Mouse (Mus musculus) intestine, embryonic 15.5 days (tissue): Measurements from ENCODE around the gene Egr2. TPM values are rescaled to one million over a fixed set of nuclear protein-coding genes. Genes with fewer than 3 reads are reported as not detected.

Experiments
- ATAC-seq: fragments of 200-750 bp; cut with Nextera tagmentation; 2 replicates; pipeline ENCODE4 v1.8.0; 2017; ENCODE audit warnings: moderate TSS enrichment, moderate library complexity
- H3K27ac ChIP-seq: fragments of 300-500 bp; sonication (generic); 2 replicates; pipeline ENCODE4 v1.5.1; 2015; ENCODE audit warnings: mild to moderate bottlenecking, inconsistent platforms
- H3K27me3 ChIP-seq: fragments of 300-500 bp; sonication (generic); replicated peaks from 2 replicates; pipeline ENCODE4 v1.6.1; 2015; ENCODE audit warnings: inconsistent platforms
- H3K36me3 ChIP-seq: fragments of 300-500 bp; sonication (generic); 2 replicates; pipeline ENCODE4 v1.6.1; 2015; ENCODE audit warnings: inconsistent platforms
- H3K4me1 ChIP-seq: fragments of 300-500 bp; sonication (generic); replicated peaks from 2 replicates; pipeline ENCODE4 v1.6.1; 2015; ENCODE audit warnings: inconsistent platforms
- H3K4me2 ChIP-seq: fragments of 300-500 bp; sonication (generic); replicated peaks from 2 replicates; pipeline ENCODE4 v1.6.1; 2015; ENCODE audit warnings: mild to moderate bottlenecking, inconsistent platforms
- H3K4me3 ChIP-seq: fragments of 300-500 bp; sonication (generic); replicated peaks from 2 replicates; pipeline ENCODE4 v1.5.1; 2015; ENCODE audit warnings: inconsistent platforms
- H3K9ac ChIP-seq: fragments of 300-500 bp; sonication (generic); 2 replicates; pipeline ENCODE4 v1.6.1; 2015; ENCODE audit warnings: inconsistent platforms
- H3K9me3 ChIP-seq: fragments of 300-500 bp; sonication (generic); 2 replicates; pipeline ENCODE4 v1.6.1; 2016; ENCODE audit warnings: inconsistent platforms
- WGBS: fragments of 180-500 bp; shearing (Covaris S2); methylation state at CpG from one replicate; pipeline ENCODE4 v1.1.7; 2015; 5-methylcytosine and 5-hydroxymethylcytosine counted together
- polyA plus RNA-seq: library from polyadenylated mRNA; unstranded; fragments of >200 nt; fragmentation: Nextera tagmentation; extraction: Ambion mirVana; gene quantifications from 2 replicates; pipeline ENCODE4 v1.2.1, GENCODE M21; 2015

Gene Egr2
- polyA plus RNA-seq: 0.26 and 0.33 TPM in 2 replicates

DNA sequence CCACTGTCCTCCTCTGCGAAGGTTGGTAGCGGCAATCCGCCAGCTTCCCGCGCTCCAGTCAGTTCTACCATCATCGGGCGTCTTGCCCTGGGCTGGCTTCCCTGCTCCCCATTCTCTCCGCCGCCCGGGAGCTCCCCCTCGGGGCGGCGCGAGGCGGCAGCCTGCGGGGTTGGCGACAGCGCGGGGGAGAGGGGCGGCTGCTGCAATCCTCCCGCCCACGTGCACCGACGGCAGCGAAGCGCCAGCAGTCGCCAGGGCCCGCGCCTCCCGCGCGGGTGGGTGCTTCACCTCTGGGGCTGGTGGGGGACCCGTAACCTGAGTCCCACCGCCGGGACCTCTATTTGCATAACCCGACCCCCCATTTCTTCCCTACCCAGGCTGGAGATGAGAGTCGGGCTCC, at the start of gene Egr2:
Gene Egr2, plus strand, starts transcription at position 220 of the 400 bp plus-strand sequence.
- peaks cover 53% of the 10 kb centered on the region for H3K27me3 ChIP-seq
- H3K36me3 ChIP-seq: no peaks in the 10 kb centered on the region
- 1% methylated on average over 37 of the region's 37 CpGs for WGBS
- H3K9me3 ChIP-seq: no peaks in the 10 kb centered on the region
- H3K4me1 ChIP-seq: peaks cover 30% of the 10 kb centered on the region
- H3K9ac ChIP-seq: peak within 1 kb of the TSS; percentile 31
- no peak within 1 kb of the TSS for H3K27ac ChIP-seq
- H3K4me2 ChIP-seq: peak within 1 kb of the TSS; percentile 98
- ATAC-seq: no peak
- peak within 1 kb of the TSS; percentile 67 for H3K4me3 ChIP-seq

GRCm38 (mm10) chr10:67487496-67487895, 47.8 kb upstream of the Egr2 start:
- H3K36me3 ChIP-seq: no peaks in the 10 kb centered on the region
- no peak overlapping the region for H3K4me3 ChIP-seq
- H3K27me3 ChIP-seq: no peaks in the 10 kb centered on the region
- WGBS: 89% methylated on average over 7 of the region's 7 CpGs
- no peaks in the 10 kb centered on the region for H3K9me3 ChIP-seq
- H3K4me1 ChIP-seq: no peaks in the 10 kb centered on the region
- ATAC-seq: no peak
- no peak overlapping the region for H3K27ac ChIP-seq
- no peak overlapping the region for H3K4me2 ChIP-seq
- H3K9ac ChIP-seq: no peak overlapping the region

DNA sequence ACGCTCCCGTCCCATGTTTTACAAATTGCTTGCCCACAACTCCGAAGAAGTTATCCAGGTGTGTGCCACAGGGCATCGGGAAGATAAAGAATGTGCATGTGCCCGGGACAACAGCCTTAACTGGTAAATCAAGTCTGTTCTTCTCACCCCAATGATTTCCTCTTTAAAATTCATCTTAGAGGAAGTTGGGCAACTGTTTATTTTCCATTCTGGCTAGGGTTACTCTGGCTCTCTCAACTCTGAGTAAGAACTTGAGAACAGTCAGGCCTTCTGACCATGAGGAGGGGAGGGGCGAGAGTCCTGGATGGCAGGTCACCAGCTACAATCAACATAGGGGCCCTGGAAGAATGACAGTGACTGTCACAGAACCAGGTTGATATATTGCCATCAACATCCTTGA, 45.4 kb upstream of the Egr2 start:
- WGBS: 77% methylated on average over 6 of the region's 6 CpGs
- no peaks in the 10 kb centered on the region for H3K27me3 ChIP-seq
- no peaks in the 10 kb centered on the region for H3K4me1 ChIP-seq
- H3K4me3 ChIP-seq: no peak overlapping the region
- no peaks in the 10 kb centered on the region for H3K9me3 ChIP-seq
- no peak for ATAC-seq
- H3K36me3 ChIP-seq: no peaks in the 10 kb centered on the region
- H3K27ac ChIP-seq: no peak overlapping the region
- no peak overlapping the region for H3K9ac ChIP-seq
- H3K4me2 ChIP-seq: no peak overlapping the region

GRCm38 (mm10) chr10:67490632-67491031, 44.6 kb upstream of the Egr2 start:
- 78% methylated on average over 5 of the region's 5 CpGs for WGBS
- H3K9ac ChIP-seq: no peak overlapping the region
- H3K9me3 ChIP-seq: no peaks in the 10 kb centered on the region
- no peaks in the 10 kb centered on the region for H3K4me1 ChIP-seq
- H3K27me3 ChIP-seq: no peaks in the 10 kb centered on the region
- H3K4me3 ChIP-seq: no peak overlapping the region
- H3K4me2 ChIP-seq: no peak overlapping the region
- no peaks in the 10 kb centered on the region for H3K36me3 ChIP-seq
- no peak overlapping the region for H3K27ac ChIP-seq
- no peak for ATAC-seq

DNA sequence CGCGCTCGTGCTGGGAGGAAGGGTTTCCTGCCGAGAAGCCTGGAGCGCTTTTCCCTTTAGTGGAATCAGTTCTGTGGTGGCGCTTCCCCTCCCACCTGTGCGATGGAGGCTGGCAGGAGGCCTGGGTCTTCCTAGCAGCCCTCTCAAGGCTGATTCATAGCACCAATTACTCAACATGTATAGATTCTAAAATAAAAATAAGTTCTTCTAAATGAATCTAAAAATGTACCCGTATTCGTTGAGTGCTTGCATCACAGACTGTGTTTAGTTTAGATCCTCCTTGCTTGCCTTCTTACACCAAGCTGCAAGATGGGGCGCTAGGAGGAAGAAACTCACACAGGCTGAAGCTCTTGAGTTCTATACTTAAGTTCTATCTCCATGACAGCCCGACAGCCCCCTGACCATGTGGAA, 43.1 kb upstream of the Egr2 start:
- H3K27me3 ChIP-seq: no peaks in the 10 kb centered on the region
- H3K4me2 ChIP-seq: no peak overlapping the region
- WGBS: 79% methylated on average over 11 of the region's 11 CpGs
- no peak overlapping the region for H3K27ac ChIP-seq
- ATAC-seq: no peak
- no peaks in the 10 kb centered on the region for H3K4me1 ChIP-seq
- no peak overlapping the region for H3K9ac ChIP-seq
- no peaks in the 10 kb centered on the region for H3K9me3 ChIP-seq
- no peaks in the 10 kb centered on the region for H3K36me3 ChIP-seq
- H3K4me3 ChIP-seq: no peak overlapping the region

DNA sequence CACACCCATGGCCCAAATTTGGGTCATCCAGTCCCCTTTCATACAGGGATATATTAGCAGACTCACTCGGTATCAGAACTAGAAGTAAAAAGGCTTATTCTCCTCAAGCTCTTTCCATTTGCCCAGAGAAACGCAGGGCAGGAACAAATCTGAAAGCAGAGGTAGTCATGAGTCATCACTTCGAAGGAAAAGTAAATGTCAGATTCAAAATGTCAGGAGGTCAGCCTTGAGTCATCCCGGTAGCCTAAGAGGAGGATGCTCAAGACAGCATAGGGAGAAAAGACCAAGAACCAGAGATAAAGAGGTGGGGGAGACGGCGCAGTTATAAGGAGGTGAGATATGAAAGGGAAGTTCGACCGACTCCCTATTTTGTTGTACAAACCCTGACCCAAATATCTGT, 41.7 kb upstream of the Egr2 start:
- no peaks in the 10 kb centered on the region for H3K4me1 ChIP-seq
- 79% methylated on average over 8 of the region's 8 CpGs for WGBS
- ATAC-seq: no peak
- H3K27ac ChIP-seq: no peak overlapping the region
- no peak overlapping the region for H3K9ac ChIP-seq
- H3K4me3 ChIP-seq: no peak overlapping the region
- no peaks in the 10 kb centered on the region for H3K36me3 ChIP-seq
- H3K4me2 ChIP-seq: no peak overlapping the region
- H3K27me3 ChIP-seq: no peaks in the 10 kb centered on the region
- no peaks in the 10 kb centered on the region for H3K9me3 ChIP-seq

DNA sequence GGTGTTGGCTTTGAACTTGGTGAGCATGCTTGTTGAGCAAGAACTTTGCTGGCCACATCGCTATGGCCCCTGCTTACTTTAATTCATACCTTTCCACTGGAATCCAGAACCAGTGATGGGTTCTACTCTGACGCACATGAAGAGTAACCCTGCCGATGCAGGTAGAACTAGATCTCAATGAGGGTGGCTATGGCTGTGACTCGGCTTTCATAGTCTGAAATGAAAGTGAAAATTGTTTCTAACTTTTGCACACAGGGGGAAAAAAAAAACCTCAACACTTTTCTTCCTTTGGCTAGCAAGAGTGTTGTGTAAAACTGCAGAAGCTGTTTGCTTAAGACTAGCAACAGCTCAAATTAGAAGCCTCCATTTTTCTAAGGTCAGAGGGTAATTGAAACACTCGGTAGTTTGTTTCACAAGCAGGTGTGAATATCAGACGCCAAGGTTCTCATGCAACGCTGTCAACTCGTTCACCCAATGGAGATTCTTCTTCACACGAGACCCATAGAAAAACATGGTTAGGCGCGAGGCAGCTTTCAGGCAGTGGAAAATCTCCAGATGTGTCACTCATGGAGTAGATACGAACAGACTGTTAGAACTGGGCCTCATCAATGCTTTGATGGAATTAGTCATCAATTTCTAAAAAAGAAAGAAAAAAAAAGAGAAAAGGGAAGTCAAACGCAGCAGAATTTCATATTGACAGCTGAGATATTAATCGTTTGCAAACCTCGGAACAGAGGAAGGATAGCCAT, 38.0 kb upstream of the Egr2 start:
- H3K36me3 ChIP-seq: no peaks in the 10 kb centered on the region
- no peak overlapping the region for H3K4me2 ChIP-seq
- 89% methylated on average over 15 of the region's 15 CpGs for WGBS
- H3K27ac ChIP-seq: no peak overlapping the region
- no peak for ATAC-seq
- H3K9me3 ChIP-seq: no peaks in the 10 kb centered on the region
- no peaks in the 10 kb centered on the region for H3K4me1 ChIP-seq
- H3K9ac ChIP-seq: no peak overlapping the region
- H3K4me3 ChIP-seq: no peak overlapping the region
- H3K27me3 ChIP-seq: no peaks in the 10 kb centered on the region

DNA sequence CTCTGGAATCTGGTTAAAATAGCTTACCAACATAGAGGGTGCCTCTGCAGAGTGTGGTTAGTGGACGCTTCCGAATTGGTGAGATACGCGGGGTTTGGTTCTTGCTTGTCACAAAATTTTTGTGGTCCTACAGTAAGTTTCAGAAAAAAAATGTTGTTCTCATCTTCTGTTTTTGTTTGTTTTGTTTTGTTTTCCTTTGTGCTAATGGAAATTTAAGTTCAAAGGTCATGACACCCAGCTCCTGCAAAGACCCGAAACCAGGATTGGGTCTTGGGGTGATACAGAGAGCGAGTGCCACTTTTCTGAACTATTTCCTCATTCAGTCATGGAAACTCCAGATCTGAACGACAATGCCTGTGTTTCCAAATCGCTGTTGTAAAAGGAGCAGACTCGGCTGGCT, 37.3 kb upstream of the Egr2 start:
- Histone ChIP-seq H3K27ac (no peak overlapping the region), H3K9ac (no peak overlapping the region), H3K4me1 (no peaks in the 10 kb centered on the region), H3K9me3 (no peaks in the 10 kb centered on the region), H3K4me2 (no peak overlapping the region), H3K27me3 (no peaks in the 10 kb centered on the region), H3K4me3 (no peak overlapping the region), H3K36me3 (no peaks in the 10 kb centered on the region)
- ATAC-seq: no peak
- 88% methylated on average over 9 of the region's 9 CpGs for WGBS

DNA sequence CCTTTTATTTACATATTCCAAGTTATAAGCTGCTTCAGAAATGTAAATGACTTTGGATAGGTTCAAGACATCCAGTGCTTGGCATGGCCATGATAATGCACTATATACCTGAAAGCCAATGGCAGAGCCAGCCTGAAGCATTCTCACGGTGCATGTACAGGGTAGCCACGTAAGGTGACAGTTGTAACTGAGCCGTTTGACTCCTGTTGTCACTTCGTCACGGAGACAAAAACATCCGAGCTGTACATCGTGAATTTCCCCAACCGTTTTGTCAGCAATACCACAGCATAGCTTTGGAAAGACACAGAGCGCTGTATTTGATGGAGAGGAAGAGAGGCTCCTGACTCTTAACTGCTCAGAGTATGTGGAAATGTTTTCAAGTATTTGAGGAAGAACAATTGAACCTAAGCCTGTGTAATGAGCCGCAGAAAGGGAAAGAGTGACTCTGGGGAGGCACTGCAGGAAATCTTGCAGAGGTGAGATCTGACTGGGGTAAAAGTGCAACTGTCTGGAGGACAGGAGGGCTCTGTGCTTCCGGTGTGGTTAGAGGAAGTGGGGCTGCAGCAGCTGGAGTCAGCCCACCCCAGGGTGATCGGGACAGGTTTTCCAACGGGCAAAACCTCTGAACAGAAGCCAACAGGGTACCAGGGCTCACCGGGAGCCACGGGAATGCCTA, 31.8 kb upstream of the Egr2 start:
- no peak overlapping the region for H3K9ac ChIP-seq
- no peak overlapping the region for H3K4me3 ChIP-seq
- no peaks in the 10 kb centered on the region for H3K36me3 ChIP-seq
- WGBS: 62% methylated on average over 15 of the region's 15 CpGs
- H3K27me3 ChIP-seq: no peaks in the 10 kb centered on the region
- no peaks in the 10 kb centered on the region for H3K4me1 ChIP-seq
- no peak for ATAC-seq
- H3K27ac ChIP-seq: no peak overlapping the region
- no peak overlapping the region for H3K4me2 ChIP-seq
- H3K9me3 ChIP-seq: no peaks in the 10 kb centered on the region

- H3K9ac ChIP-seq: no peak overlapping the region
- no peak overlapping the region for H3K27ac ChIP-seq
- H3K4me3 ChIP-seq: no peak overlapping the region
- H3K36me3 ChIP-seq: no peaks in the 10 kb centered on the region
- H3K4me2 ChIP-seq: no peak overlapping the region
- ATAC-seq: no peak
- H3K27me3 ChIP-seq: no peaks in the 10 kb centered on the region
- 50% methylated on average over 5 of the region's 5 CpGs for WGBS
- no peaks in the 10 kb centered on the region for H3K4me1 ChIP-seq
- no peaks in the 10 kb centered on the region for H3K9me3 ChIP-seq
Observed at GRCm38 (mm10) chr10:67504046-67504445, 31.2 kb upstream of the Egr2 start.

DNA sequence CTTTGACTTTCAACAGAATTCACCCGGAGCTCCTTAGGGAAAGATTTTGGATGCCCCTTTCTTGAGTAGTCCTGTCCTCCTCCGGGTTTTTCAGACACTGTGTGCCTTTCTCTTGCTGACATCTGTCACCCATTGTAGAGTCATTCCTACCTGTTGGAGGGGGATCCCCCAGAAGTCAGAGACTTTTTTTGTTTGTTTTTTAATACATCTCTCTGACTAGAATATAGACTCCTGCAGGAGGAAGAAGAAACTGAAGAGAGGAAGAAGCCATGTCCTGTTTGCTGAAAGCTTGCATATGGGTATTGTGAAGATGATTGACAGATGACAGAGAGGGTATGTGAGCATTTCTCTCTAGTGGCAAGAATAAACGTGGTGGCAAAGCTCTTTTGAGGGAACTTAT, 30.0 kb upstream of the Egr2 start:
- Histone ChIP-seq H3K4me2 (no peak overlapping the region), H3K9ac (no peak overlapping the region), H3K9me3 (no peaks in the 10 kb centered on the region), H3K36me3 (no peaks in the 10 kb centered on the region), H3K27ac (no peak overlapping the region), H3K4me1 (no peaks in the 10 kb centered on the region), H3K27me3 (no peaks in the 10 kb centered on the region), H3K4me3 (no peak overlapping the region)
- whole genome bisulfite sequencing: 61% methylated on average over 3 of the region's 3 CpGs
- ATAC-seq: no peak

- Histone ChIP-seq H3K4me1 (no peaks in the 10 kb centered on the region), H3K27me3 (no peaks in the 10 kb centered on the region), H3K4me2 (no peak overlapping the region), H3K4me3 (no peak overlapping the region), H3K9me3 (no peaks in the 10 kb centered on the region), H3K9ac (no peak overlapping the region), H3K36me3 (no peaks in the 10 kb centered on the region), H3K27ac (no peak overlapping the region)
- WGBS: 79% methylated on average over 8 of the region's 8 CpGs
- ATAC-seq: no peak
Observed at GRCm38 (mm10) chr10:67512211-67512610, 23.1 kb upstream of the Egr2 start.

- Histone ChIP-seq H3K9ac (no peak overlapping the region), H3K4me2 (no peak overlapping the region), H3K4me3 (no peak overlapping the region), H3K27ac (no peak overlapping the region), H3K9me3 (no peaks in the 10 kb centered on the region), H3K27me3 (no peaks in the 10 kb centered on the region), H3K4me1 (no peaks in the 10 kb centered on the region), H3K36me3 (no peaks in the 10 kb centered on the region)
- ATAC-seq: no peak
- WGBS: 71% methylated on average over 7 of the region's 7 CpGs
Observed at GRCm38 (mm10) chr10:67512871-67513270, 22.4 kb upstream of the Egr2 start.
